Mouse (Mus musculus): ENCODE measurements around the gene Gpr25. TPM values are rescaled to one million over a fixed set of nuclear protein-coding genes. Genes with fewer than 3 reads are reported as not detected.

Gpr25 gene
- polyA plus RNA-seq, 1 experiment: 0.55 TPM

DNA sequence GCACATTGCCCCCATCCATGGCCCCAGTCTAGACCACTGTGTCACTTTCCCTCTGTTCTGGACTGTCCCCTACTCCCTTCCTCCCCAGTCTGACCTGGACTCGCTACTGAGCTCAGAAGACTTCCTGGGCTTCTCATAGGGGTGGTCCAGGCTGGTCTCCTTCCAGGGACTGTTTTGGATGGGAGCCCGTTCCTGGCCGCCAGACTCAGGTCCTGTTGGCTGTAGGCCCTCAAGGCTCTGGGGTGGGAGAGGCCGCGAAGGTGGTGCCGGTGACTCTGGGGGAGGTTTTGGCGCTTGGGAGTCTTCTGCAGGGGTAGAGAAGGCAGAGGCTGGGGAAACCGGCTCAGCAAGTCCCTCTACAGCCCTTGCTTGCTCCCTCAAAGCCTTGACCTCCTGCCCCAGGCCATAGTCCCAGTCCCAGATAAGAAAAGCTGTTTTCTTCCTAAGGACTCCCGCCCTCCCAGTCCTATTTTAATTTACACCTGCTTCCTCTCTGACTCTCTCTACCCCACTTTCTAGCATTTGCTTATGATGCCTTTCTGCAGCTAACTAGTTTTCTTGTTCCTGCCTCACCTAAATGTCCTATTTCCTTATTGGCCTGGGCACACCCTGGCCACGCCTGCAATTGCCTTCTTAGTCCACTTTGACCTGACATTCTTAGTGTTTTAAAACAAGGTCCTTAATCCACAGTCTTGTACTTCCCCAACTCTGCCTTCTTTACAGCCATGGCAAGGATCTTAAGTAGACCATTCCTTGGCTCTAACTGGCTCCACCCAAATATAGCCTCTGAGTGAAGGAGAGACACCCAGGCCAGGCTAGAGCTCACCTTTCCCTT is 40.4 kb downstream of the Gpr25 start:
- TF ChIP-seq POLR2A (IDR thresholded peaks at IDR 0.05; ENCODE audit: low read depth, low read length) (no peak), CTCF (IDR thresholded peaks at IDR 0.05; ENCODE audit: extremely low read depth, insufficient read length, insufficient replicate concordance, low read depth, low read length) (0 out of 2 replicates have a peak, but pooled peaks have one; percentile 3)
- Histone ChIP-seq H3K27me3 (ENCODE audit: control insufficient read depth, insufficient read depth, low read length) (no peaks in the 10 kb centered on the region), H3K4me3 (ENCODE audit: low read depth, low read length) (peak overlapping the region; percentile 52), H3K36me3 (ENCODE audit: control insufficient read depth, insufficient read depth, low read length) (peaks cover 62% of the 10 kb centered on the region), H3K27ac (ENCODE audit: insufficient read depth, low read depth, low read length) (peak overlapping the region; percentile 96), H3K4me1 (ENCODE audit: control insufficient read depth, insufficient read depth, insufficient read length, low read length) (peaks cover 41% of the 10 kb centered on the region)
- WGBS: 18% methylated on average over 10 of the region's 10 CpGs

DNA sequence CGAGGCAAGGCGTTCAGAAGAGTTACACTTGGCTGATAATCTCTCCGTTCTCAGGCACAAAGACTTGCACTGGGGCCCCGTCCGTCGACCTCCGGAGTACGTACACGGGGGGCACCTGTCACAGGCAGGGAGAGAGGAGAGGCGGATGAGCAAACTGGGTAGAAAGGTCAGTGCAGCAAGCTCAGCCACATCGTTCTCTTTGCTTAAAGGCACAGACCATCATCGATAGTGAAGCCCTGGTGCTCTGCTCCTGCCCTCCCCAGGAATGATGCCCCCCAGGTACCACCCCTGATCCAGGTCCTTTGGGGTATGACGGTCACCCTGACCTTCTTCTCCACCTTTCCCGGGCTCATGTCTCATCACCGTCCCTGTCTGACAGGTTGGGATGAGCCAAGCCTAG is 46.4 kb downstream of the Gpr25 start:
- peaks cover 61% of the 10 kb centered on the region for H3K36me3 ChIP-seq (ENCODE audit: control insufficient read depth, insufficient read depth, low read length)
- H3K4me1 ChIP-seq (ENCODE audit: control insufficient read depth, insufficient read depth, insufficient read length, low read length): peaks cover 3% of the 10 kb centered on the region; the same call in 1 of the 2 replicates
- H3K27ac ChIP-seq (ENCODE audit: insufficient read depth, low read depth, low read length): no peak overlapping the region
- no peak overlapping the region for H3K4me3 ChIP-seq (ENCODE audit: low read depth, low read length)
- TF ChIP-seq CTCF (IDR thresholded peaks at IDR 0.05; ENCODE audit: extremely low read depth, insufficient read length, insufficient replicate concordance, low read depth, low read length) (no peak), POLR2A (IDR thresholded peaks at IDR 0.05; ENCODE audit: low read depth, low read length) (no peak)
- 80% methylated on average over 15 of the region's 15 CpGs for WGBS
- no peaks in the 10 kb centered on the region for H3K27me3 ChIP-seq (ENCODE audit: control insufficient read depth, insufficient read depth, low read length)

GRCm38 (mm10) chr1:136212803-136213202 is 47.9 kb downstream of the Gpr25 start, which contains the start of gene Mroh3:
Gene Mroh3 (minus strand): TSS chr1:136212828.
- Histone ChIP-seq H3K4me1 (ENCODE audit: control insufficient read depth, insufficient read depth, insufficient read length, low read length) (no peaks in the 10 kb centered on the region), H3K27me3 (ENCODE audit: control insufficient read depth, insufficient read depth, low read length) (no peaks in the 10 kb centered on the region), H3K36me3 (ENCODE audit: control insufficient read depth, insufficient read depth, low read length) (peaks cover 48% of the 10 kb centered on the region), H3K4me3 (ENCODE audit: low read depth, low read length) (no peak within 1 kb of the TSS), H3K27ac (ENCODE audit: insufficient read depth, low read depth, low read length) (no peak within 1 kb of the TSS)
- WGBS: 66% methylated on average over 3 of the region's 3 CpGs
- TF ChIP-seq POLR2A (IDR thresholded peaks at IDR 0.05; ENCODE audit: low read depth, low read length) (no peak), CTCF (IDR thresholded peaks at IDR 0.05; ENCODE audit: extremely low read depth, insufficient read length, insufficient replicate concordance, low read depth, low read length) (peak; percentile 60; the same call in 1 of the 2 replicates)

Other genes with a start within 250 kb of the Gpr25 start
- gene Ascl5, start 210.1 kb downstream of the Gpr25 start, polyA plus RNA-seq (2012; rRNA removed): not detected in 2 replicates
- 2.3 and 3.4 TPM in 2 replicates for gene Cacna1s, start 208.1 kb downstream of the Gpr25 start, polyA plus RNA-seq (2012; rRNA removed)
- 12.4 and 28.6 TPM in 2 replicates for gene Kif21b, start 129.5 kb downstream of the Gpr25 start, polyA plus RNA-seq (2012; rRNA removed)
- 1.1 and 2.2 TPM in 2 replicates for gene Mroh3, start 48.0 kb downstream of the Gpr25 start, polyA plus RNA-seq (2012; rRNA removed)
- gene Inava, start 26.6 kb downstream of the Gpr25 start, polyA plus RNA-seq (2012; rRNA removed): 35.2 and 55.9 TPM in 2 replicates
- 1.4 and 2.4 TPM in 2 replicates for gene Camsap2, start 85.2 kb upstream of the Gpr25 start, polyA plus RNA-seq (2012; rRNA removed)
- gene Ddx59, start 154.4 kb upstream of the Gpr25 start, polyA plus RNA-seq (2012; rRNA removed): 0.28 and 0.49 TPM in 2 replicates
- gene Kif14, start 205.5 kb upstream of the Gpr25 start, polyA plus RNA-seq (2012; rRNA removed): 0.11 and 0.34 TPM in 2 replicates